10 mouse cellular contexts compared by ENCODE assay signal in genomic region chr13:104061975-104062750, GRCm38 (mm10). TPM values are rescaled to one million over a fixed set of nuclear protein-coding genes. Genes with fewer than 3 reads are reported as not detected.
A peak's percentile ranks its signal among the peaks of the same experiment; 100 is the strongest.
DNase-seq lines count a peak whose midpoint lies in the region; ATAC-seq lines count a peak whose summit lies in the region.
"Had no signal": no experiment of that assay in that cellular context is flagged by ENCODE, and none has a peak within 500 bp of the region (broad histone marks: within the 10 kb centered on the region; RNA-seq: fewer than 3 reads in every experiment).

No protein-coding gene starts in this region.

- H3K9ac ChIP-seq in heart, embryonic 11.5 days (ENCODE audit: low read depth, low read length) = no peak overlapping the region
- H3K9ac ChIP-seq in neural tube, embryonic 12.5 days = no peak overlapping the region
- H3K9ac ChIP-seq in forebrain, embryonic 14.5 days (ENCODE audit: low read length) = no peak overlapping the region
- H3K9ac ChIP-seq in neural tube, embryonic 14.5 days (replicated peaks; ENCODE audit: low read depth, low read length) = no peak overlapping the region
- H3K9ac ChIP-seq in kidney, embryonic 16.5 days (replicated peaks; ENCODE audit: low read length) = no peak overlapping the region

- H3K9me3 ChIP-seq in heart, embryonic 11.5 days (replicated peaks; ENCODE audit: control insufficient read depth, low read length) = no peaks in the 10 kb centered on the region
- no peaks in the 10 kb centered on the region for H3K9me3 ChIP-seq in neural tube, embryonic 12.5 days
- no peaks in the 10 kb centered on the region for H3K9me3 ChIP-seq in forebrain, embryonic 14.5 days (replicated peaks; ENCODE audit: control insufficient read depth, low read length)
- H3K9me3 ChIP-seq in neural tube, embryonic 14.5 days (ENCODE audit: control insufficient read depth, low read length) = no peaks in the 10 kb centered on the region
- H3K9me3 ChIP-seq in kidney, embryonic 16.5 days (ENCODE audit: low read length) = no peaks in the 10 kb centered on the region

- peaks cover 11% of the 10 kb centered on the region for H3K4me1 ChIP-seq in heart, embryonic 11.5 days (ENCODE audit: control insufficient read depth, insufficient read depth, low read length)
- no peaks in the 10 kb centered on the region for H3K4me1 ChIP-seq in neural tube, embryonic 12.5 days
- no peaks in the 10 kb centered on the region; the same call in 1 of the 2 replicates for H3K4me1 ChIP-seq in forebrain, embryonic 14.5 days (ENCODE audit: control insufficient read depth, insufficient read depth, low read length)
- H3K4me1 ChIP-seq in neural tube, embryonic 14.5 days (ENCODE audit: control insufficient read depth, insufficient read depth, low read length) = 0 out of 2 replicates have a peak, but pooled peaks cover 6% of the 10 kb centered on the region
- no peaks in the 10 kb centered on the region for H3K4me1 ChIP-seq in kidney, embryonic 16.5 days (ENCODE audit: insufficient read depth, low read length)

- no peak overlapping the region for H3K4me3 ChIP-seq in heart, embryonic 11.5 days (ENCODE audit: low read depth, low read length)
- no peak overlapping the region for H3K4me3 ChIP-seq in neural tube, embryonic 12.5 days
- H3K4me3 ChIP-seq in forebrain, embryonic 14.5 days (ENCODE audit: low read depth, low read length) = no peak overlapping the region
- H3K4me3 ChIP-seq in neural tube, embryonic 14.5 days (ENCODE audit: low read depth, low read length) = no peak overlapping the region
- no peak overlapping the region for H3K4me3 ChIP-seq in kidney, embryonic 16.5 days (ENCODE audit: low read length)

- peak overlapping the region; percentile 15; the same call in 1 of the 2 replicates for H3K27ac ChIP-seq in heart, embryonic 11.5 days (ENCODE audit: low read depth, low read length)
- H3K27ac ChIP-seq in neural tube, embryonic 12.5 days = no peak overlapping the region
- no peak overlapping the region for H3K27ac ChIP-seq in forebrain, embryonic 14.5 days (ENCODE audit: low read depth, low read length)
- H3K27ac ChIP-seq in neural tube, embryonic 14.5 days (ENCODE audit: low read depth, low read length) = no peak overlapping the region; the same call in 1 of the 2 replicates
- H3K27ac ChIP-seq in kidney, embryonic 16.5 days (ENCODE audit: low read length) = no peak overlapping the region

- H3K27me3 ChIP-seq in heart, embryonic 11.5 days (ENCODE audit: control insufficient read depth, insufficient read depth, low read length) = no peaks in the 10 kb centered on the region
- no peaks in the 10 kb centered on the region for H3K27me3 ChIP-seq in neural tube, embryonic 12.5 days (replicated peaks)
- H3K27me3 ChIP-seq in forebrain, embryonic 14.5 days (replicated peaks; ENCODE audit: control insufficient read depth, insufficient read depth, low read length) = no peaks in the 10 kb centered on the region
- no peaks in the 10 kb centered on the region for H3K27me3 ChIP-seq in neural tube, embryonic 14.5 days (ENCODE audit: control insufficient read depth, insufficient read depth, low read length)
- no peaks in the 10 kb centered on the region for H3K27me3 ChIP-seq in kidney, embryonic 16.5 days (ENCODE audit: insufficient read depth, low read length)

- peaks cover 2% of the 10 kb centered on the region; the same call in 1 of the 2 replicates for H3K36me3 ChIP-seq in heart, embryonic 11.5 days (ENCODE audit: control insufficient read depth, insufficient read depth, low read length)
- no peaks in the 10 kb centered on the region for H3K36me3 ChIP-seq in neural tube, embryonic 12.5 days
- peaks cover 4% of the 10 kb centered on the region; the same call in 1 of the 2 replicates for H3K36me3 ChIP-seq in forebrain, embryonic 14.5 days (ENCODE audit: control insufficient read depth, insufficient read depth, low read length)
- peaks cover 4% of the 10 kb centered on the region; the same call in 1 of the 2 replicates for H3K36me3 ChIP-seq in neural tube, embryonic 14.5 days (ENCODE audit: control insufficient read depth, insufficient read depth, low read length)
- no peaks in the 10 kb centered on the region; the same call in 1 of the 2 replicates for H3K36me3 ChIP-seq in kidney, embryonic 16.5 days (ENCODE audit: insufficient read depth, low read length)

- DNase-seq in heart, adult 18-20 months = no peak
- DNase-seq in neural tube, embryonic 10.5 days (ENCODE audit: extremely low spot score, low spot score) = no peak
- peak; percentile 33 for DNase-seq in forebrain, embryonic 14.5 days (ENCODE audit: low spot score)
- no peak for DNase-seq in gastrocnemius, postnatal 25 days

- no peak for ATAC-seq in heart, embryonic 11.5 days (replicated peaks; ENCODE audit: insufficient number of reproducible peaks, low FRiP score, low TSS enrichment)
- ATAC-seq in neural tube, embryonic 12.5 days (ENCODE audit: low FRiP score, low read depth) = peak; percentile 77; the same call in 1 of the 2 replicates
- ATAC-seq in forebrain, embryonic 14.5 days = peak; percentile 50; the same call in 1 of the 2 replicates
- peak; percentile 68; the same call in 1 of the 2 replicates for ATAC-seq in neural tube, embryonic 14.5 days (ENCODE audit: low read depth)
- no peak for ATAC-seq in kidney, embryonic 16.5 days (ENCODE audit: low FRiP score, low TSS enrichment)

- no peak overlapping the region for H3K4me2 ChIP-seq in heart, embryonic 11.5 days
- no peak overlapping the region for H3K4me2 ChIP-seq in neural tube, embryonic 12.5 days (replicated peaks)
- no peak overlapping the region for H3K4me2 ChIP-seq in forebrain, embryonic 14.5 days (ENCODE audit: low read length)
- H3K4me2 ChIP-seq in neural tube, embryonic 14.5 days (ENCODE audit: low read depth, low read length) = no peak overlapping the region
- H3K4me2 ChIP-seq in kidney, embryonic 16.5 days (replicated peaks; ENCODE audit: low read depth, low read length) = no peak overlapping the region

- 67% methylated on average over 2 of the region's 2 CpGs for WGBS in heart, embryonic 11.5 days (ENCODE audit: insufficient replicate concordance)
- 58% methylated on average over 2 of the region's 2 CpGs for WGBS in neural tube, embryonic 12.5 days
- WGBS in forebrain, embryonic 14.5 days = 31% methylated on average over 2 of the region's 2 CpGs
- WGBS in neural tube, embryonic 14.5 days = 54% methylated on average over 2 of the region's 2 CpGs
- 45% methylated on average over 2 of the region's 2 CpGs for WGBS in kidney, embryonic 16.5 days

RNA-seq across cellular contexts. Expression of gene Nln, which starts 47.3 kb away (rescaled TPM):
- 25.2 and 28.7 TPM in 2 replicates for polyA plus RNA-seq in heart, embryonic 11.5 days (2014; fragmentation: Nextera tagmentation; extraction: Ambion mirVana)
- total RNA-seq in heart, adult 18-20 months (2021) = 10 to 100 TPM; 11.2 to 14.9 TPM
- 23.8 and 26.0 TPM in 2 replicates for polyA plus RNA-seq in neural tube, embryonic 12.5 days (2016; fragmentation: Nextera tagmentation; extraction: Ambion mirVana)
- polyA plus RNA-seq in forebrain, embryonic 14.5 days (2014; fragmentation: Nextera tagmentation; extraction: Ambion mirVana) = 34.6 and 45.6 TPM in 2 replicates
- polyA plus RNA-seq in neural tube, embryonic 14.5 days (2014; fragmentation: Nextera tagmentation; extraction: Ambion mirVana) = 63.6 and 71.6 TPM in 2 replicates
- total RNA-seq in gastrocnemius, postnatal 25 days (2021) = 1 to 10 TPM; 5.6 to 6.7 TPM
- polyA plus RNA-seq in kidney, embryonic 16.5 days (2015; fragmentation: Nextera tagmentation; extraction: Ambion mirVana) = 19.7 and 20.5 TPM in 2 replicates

RNA-seq across cellular contexts. Expression of gene Sgtb, which starts 47.4 kb away (rescaled TPM):
- 2.8 and 3.2 TPM in 2 replicates for polyA plus RNA-seq in heart, embryonic 11.5 days (2014; fragmentation: Nextera tagmentation; extraction: Ambion mirVana)
- under 1 TPM; 0.82 to 0.87 TPM for total RNA-seq in heart, adult 18-20 months (2021)
- polyA plus RNA-seq in neural tube, embryonic 12.5 days (2016; fragmentation: Nextera tagmentation; extraction: Ambion mirVana) = 26.4 and 28.1 TPM in 2 replicates
- 29.4 and 32.1 TPM in 2 replicates for polyA plus RNA-seq in forebrain, embryonic 14.5 days (2014; fragmentation: Nextera tagmentation; extraction: Ambion mirVana)
- 33.0 and 38.5 TPM in 2 replicates for polyA plus RNA-seq in neural tube, embryonic 14.5 days (2014; fragmentation: Nextera tagmentation; extraction: Ambion mirVana)
- total RNA-seq in gastrocnemius, postnatal 25 days (2021) = under 1 TPM; 0.43 to 0.87 TPM
- 6.7 and 7.1 TPM in 2 replicates for polyA plus RNA-seq in kidney, embryonic 16.5 days (2015; fragmentation: Nextera tagmentation; extraction: Ambion mirVana)
- total RNA-seq: hematopoietic stem cell, adult 5-6 weeks; megakaryocyte-erythroid progenitor cell, adult 5-6 weeks had no signal

Comparison
In these comparisons a context has a peak if more than half of its experiments do, and no peak if none do; other contexts are left out.
1. ATAC-seq: peak in neural tube, embryonic 12.5 days (single experiment), forebrain, embryonic 14.5 days (single experiment) and neural tube, embryonic 14.5 days (single experiment); none in heart, embryonic 11.5 days (single experiment) and kidney, embryonic 16.5 days (single experiment).